In the genomic region with DNA sequence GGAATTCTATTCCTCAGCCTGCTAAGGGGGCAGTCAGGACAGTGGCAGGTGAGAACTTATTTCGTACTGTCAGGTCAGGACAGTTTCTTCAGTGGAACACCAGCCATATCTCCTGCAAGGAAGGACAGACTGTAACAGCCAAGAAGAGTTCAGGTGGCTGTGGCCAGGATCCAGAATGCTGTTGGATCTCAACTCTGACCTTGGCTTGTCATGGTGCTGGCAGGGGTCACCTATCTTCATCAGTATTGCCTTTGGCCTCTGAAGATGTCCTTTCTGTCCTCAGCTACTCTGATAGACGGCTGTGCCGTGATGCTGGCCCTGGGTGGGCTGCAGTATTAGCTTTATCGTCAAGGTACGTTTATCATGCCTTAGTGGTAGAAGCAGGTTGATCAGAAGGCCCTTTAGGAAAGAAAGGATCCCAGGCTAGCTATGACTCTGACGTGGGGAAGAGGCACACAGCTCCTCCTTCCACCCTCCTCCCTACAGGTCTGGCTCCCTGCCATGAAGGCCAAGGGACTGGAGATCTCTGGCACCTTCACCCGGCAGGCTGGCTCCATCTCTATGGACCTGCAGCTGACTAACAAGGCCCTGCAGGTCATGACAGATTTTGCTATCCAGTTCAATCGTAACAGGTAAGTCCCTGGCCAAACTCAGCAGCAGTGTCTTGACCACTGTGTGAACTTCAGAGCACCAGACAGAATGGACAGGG, we compare ENCODE assay signal across 13 mouse cellular contexts. TPM values are rescaled to one million over a fixed set of nuclear protein-coding genes. Genes with fewer than 3 reads are reported as not detected.
DNase-seq lines count a peak whose midpoint lies in the region; ATAC-seq lines count a peak whose summit lies in the region.
"Had no signal": no experiment of that assay in that cellular context is flagged by ENCODE, and none has a peak within 500 bp of the region (broad histone marks: within the 10 kb centered on the region; RNA-seq: fewer than 3 reads in every experiment).

No protein-coding gene starts in this region.

- no peaks in the 10 kb centered on the region for H3K27me3 ChIP-seq in heart, embryonic 11.5 days (ENCODE audit: control insufficient read depth, insufficient read depth, low read length)
- H3K27me3 ChIP-seq: embryonic facial prominence, embryonic 15.5 days; limb, embryonic 13.5 days; lung, embryonic 15.5 days had no signal

- H3K4me1 ChIP-seq in heart, embryonic 11.5 days (ENCODE audit: control insufficient read depth, insufficient read depth, low read length), result peaks cover 14% of the 10 kb centered on the region
- H3K4me1 ChIP-seq: embryonic facial prominence, embryonic 15.5 days; lung, embryonic 15.5 days had no signal

- no peak overlapping the region for H3K27ac ChIP-seq in heart, embryonic 11.5 days (ENCODE audit: low read depth, low read length)
- H3K27ac ChIP-seq: embryonic facial prominence, embryonic 15.5 days; limb, embryonic 13.5 days; lung, embryonic 15.5 days had no signal

- intact Hi-C loops in heart, postnatal 10 days (cut with DNase I), result no loop called here
- intact Hi-C loops in gastrocnemius, postnatal 14 days (cut with DNase I; ENCODE audit: low total_unique reads), result no loop called here

- H3K9me3 ChIP-seq in heart, embryonic 11.5 days (replicated peaks; ENCODE audit: control insufficient read depth, low read length), result no peaks in the 10 kb centered on the region
- H3K9me3 ChIP-seq: embryonic facial prominence, embryonic 15.5 days; limb, embryonic 13.5 days; lung, embryonic 15.5 days had no signal

- no peak overlapping the region for H3K9ac ChIP-seq in heart, embryonic 11.5 days (ENCODE audit: low read depth, low read length)
- H3K9ac ChIP-seq: embryonic facial prominence, embryonic 15.5 days; limb, embryonic 13.5 days; lung, embryonic 15.5 days had no signal

- no peak for ATAC-seq in heart, embryonic 11.5 days (replicated peaks; ENCODE audit: insufficient number of reproducible peaks, low FRiP score, low TSS enrichment)

- no peak overlapping the region for H3K4me3 ChIP-seq in heart, embryonic 11.5 days (ENCODE audit: low read depth, low read length)
- H3K4me3 ChIP-seq: embryonic facial prominence, embryonic 15.5 days; limb, embryonic 13.5 days; lung, embryonic 15.5 days had no signal

- DNase-seq in heart, postnatal 10 days, result peak; percentile 41 to 51
- DNase-seq in adipocyte (ENCODE audit: low spot score) (peak; percentile 80), liver (no peak)
- DNase-seq in brain, adult 2 months (ENCODE audit: low read depth, low spot score), result peak; percentile 90
- peak; percentile 63 for DNase-seq in gastrocnemius, postnatal 14 days
- DNase-seq in spleen, postnatal 10 days (ENCODE audit: low spot score in 2 of 2), result no peak
- no peak for DNase-seq in layer of hippocampus, adult 9-10 months (ENCODE audit: low spot score)
- DNase-seq: midbrain, embryonic 14.5 days; spleen, adult 18-20 months had no signal

- H3K4me2 ChIP-seq in heart, embryonic 11.5 days, result no peak overlapping the region
- H3K4me2 ChIP-seq: embryonic facial prominence, embryonic 15.5 days; limb, embryonic 13.5 days; lung, embryonic 15.5 days had no signal

- 82% methylated on average over 8 of the region's 8 CpGs for WGBS in heart, embryonic 11.5 days (ENCODE audit: insufficient replicate concordance)

- peaks cover 31% of the 10 kb centered on the region for H3K36me3 ChIP-seq in heart, embryonic 11.5 days (ENCODE audit: control insufficient read depth, insufficient read depth, low read length)

RNA-seq across cellular contexts. Expression of gene Rasl10a, which starts 20.6 kb away (rescaled TPM):
- total RNA-seq in heart, postnatal 10 days (2021), result 1 to 10 TPM in 1 of 2 experiments, under 1 TPM in 1; 0.69 to 1.9 TPM
- 0.92 and 1.1 TPM in 2 replicates for polyA plus RNA-seq in heart, embryonic 11.5 days (2014; fragmentation: Nextera tagmentation; extraction: Ambion mirVana)
- under 1 TPM in 1 of 2 experiments, not detected in 1; 0.25 TPM for total RNA-seq in gastrocnemius, postnatal 14 days (2021)

RNA-seq across cellular contexts. Expression of gene Gas2l1, which starts 27.8 kb away (rescaled TPM):
- total RNA-seq in heart, postnatal 10 days (2021), result 10 to 100 TPM; 20.9 to 21.6 TPM
- 23.2 and 26.3 TPM in 2 replicates for polyA plus RNA-seq in heart, embryonic 11.5 days (2014; fragmentation: Nextera tagmentation; extraction: Ambion mirVana)
- total RNA-seq in gastrocnemius, postnatal 14 days (2021), result 10 to 100 TPM in 1 of 2 experiments, 1 to 10 TPM in 1; 8.4 to 12.0 TPM

RNA-seq across cellular contexts. Expression of gene Ap1b1, which starts 50.7 kb away (rescaled TPM):
- 10 to 100 TPM; 46.8 to 50.9 TPM for total RNA-seq in heart, postnatal 10 days (2021)
- 47.6 and 57.9 TPM in 2 replicates for polyA plus RNA-seq in heart, embryonic 11.5 days (2014; fragmentation: Nextera tagmentation; extraction: Ambion mirVana)
- total RNA-seq in gastrocnemius, postnatal 14 days (2021), result 10 to 100 TPM; 31.6 to 41.1 TPM

Comparison
In these comparisons a context has a peak if more than half of its experiments do, and no peak if none do; other contexts are left out.
1. DNase-seq: peak in heart, postnatal 10 days (2 of 2), adipocyte (single experiment), brain, adult 2 months (single experiment) and gastrocnemius, postnatal 14 days (single experiment); none in liver (single experiment), spleen, postnatal 10 days (0 of 2) and layer of hippocampus, adult 9-10 months (single experiment).